Mouse (Mus musculus): ENCODE measurements around the gene Chn2. TPM values are rescaled to one million over a fixed set of nuclear protein-coding genes. Genes with fewer than 3 reads are reported as not detected.
"Not testable (repeated sequence)": the region's sequence is repeated elsewhere in the genome, so short reads cannot be mapped to it uniquely, and the experiment has no call there.

The Chn2 gene
- polyA plus RNA-seq, 1 experiment from 2014 or later, result 20.2 TPM

DNA sequence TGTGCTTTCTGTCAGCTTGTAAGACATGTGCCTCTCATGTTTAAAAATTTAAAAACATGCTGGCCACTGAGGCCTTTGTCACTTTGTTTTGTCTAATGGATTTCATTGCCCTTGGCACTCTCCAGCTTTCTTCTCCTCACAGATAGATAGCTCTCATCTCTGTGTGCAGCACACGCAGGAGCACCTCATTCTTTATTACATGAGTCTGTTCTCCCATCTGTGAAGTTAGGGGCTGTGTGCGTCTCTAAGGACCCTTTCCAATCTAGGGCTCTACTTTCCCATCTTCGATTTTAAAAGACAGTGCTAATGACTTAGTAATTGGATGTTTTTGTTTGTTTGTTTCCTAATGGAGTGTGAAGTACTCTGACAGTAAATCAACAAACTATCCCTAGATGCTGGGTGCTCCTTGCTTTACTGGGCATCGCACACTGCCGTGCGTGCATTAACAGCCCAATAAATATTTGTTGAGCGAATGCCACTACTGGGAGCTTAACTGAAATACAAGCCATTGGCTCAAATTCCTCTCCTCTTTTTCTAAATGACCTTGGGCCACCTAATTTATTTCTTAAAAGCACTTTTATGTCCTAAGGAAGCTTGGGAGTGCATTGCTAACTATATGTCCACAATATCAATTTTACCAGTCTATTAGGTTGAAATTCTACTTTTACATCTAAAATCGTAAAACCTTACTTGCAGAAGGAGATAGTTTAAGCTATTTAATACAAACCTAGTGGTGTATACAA, 136.3 kb downstream of the Chn2 start:
- Histone ChIP-seq H3K27me3 (replicated peaks; ENCODE audit: control insufficient read depth, insufficient read depth, low read length) (no peaks in the 10 kb centered on the region), H3K9ac (ENCODE audit: low read depth, low read length) (no peak overlapping the region), H3K4me1 (ENCODE audit: control insufficient read depth, insufficient read depth, low read length) (peaks cover 14% of the 10 kb centered on the region), H3K9me3 (ENCODE audit: control insufficient read depth, low read length) (no peaks in the 10 kb centered on the region), H3K4me3 (ENCODE audit: low read length) (no peak overlapping the region), H3K27ac (ENCODE audit: low read length) (no peak overlapping the region), H3K36me3 (ENCODE audit: control insufficient read depth, insufficient read depth, low read length) (no peaks in the 10 kb centered on the region), H3K4me2 (ENCODE audit: low read depth, low read length) (no peak overlapping the region)
- WGBS, result 73% methylated on average over 8 of the region's 8 CpGs
- no peak for ATAC-seq

DNA sequence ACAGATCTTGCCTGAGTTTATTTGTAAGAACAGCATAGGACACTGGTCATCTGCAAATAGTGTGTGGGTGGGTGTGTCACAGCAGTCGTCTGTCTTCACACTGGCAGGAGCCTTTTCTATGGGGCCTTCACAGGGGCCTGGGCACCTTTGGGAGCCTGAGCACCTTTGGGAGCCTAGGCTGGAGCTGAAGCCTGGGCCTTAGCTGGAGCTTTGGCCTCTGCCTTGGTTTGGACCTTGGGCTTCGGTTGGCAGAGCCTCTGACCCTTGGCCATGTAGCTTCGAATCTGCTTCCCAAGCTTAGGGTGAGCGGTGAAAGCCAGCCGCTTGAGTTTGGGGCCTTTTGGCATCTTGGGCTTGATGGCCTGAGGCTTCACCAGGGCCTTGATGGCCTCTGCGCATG, 137.7 kb downstream of the Chn2 start:
- not testable (repeated sequence) for H3K4me1 ChIP-seq (ENCODE audit: control insufficient read depth, insufficient read depth, low read length); H3K27ac ChIP-seq (ENCODE audit: low read length); H3K4me3 ChIP-seq (ENCODE audit: low read length); H3K4me2 ChIP-seq (ENCODE audit: low read depth, low read length); H3K9me3 ChIP-seq (ENCODE audit: control insufficient read depth, low read length); H3K36me3 ChIP-seq (ENCODE audit: control insufficient read depth, insufficient read depth, low read length); H3K27me3 ChIP-seq (replicated peaks; ENCODE audit: control insufficient read depth, insufficient read depth, low read length); ATAC-seq; H3K9ac ChIP-seq (ENCODE audit: low read depth, low read length)
- WGBS, result 91% methylated on average over 6 of the region's 6 CpGs

DNA sequence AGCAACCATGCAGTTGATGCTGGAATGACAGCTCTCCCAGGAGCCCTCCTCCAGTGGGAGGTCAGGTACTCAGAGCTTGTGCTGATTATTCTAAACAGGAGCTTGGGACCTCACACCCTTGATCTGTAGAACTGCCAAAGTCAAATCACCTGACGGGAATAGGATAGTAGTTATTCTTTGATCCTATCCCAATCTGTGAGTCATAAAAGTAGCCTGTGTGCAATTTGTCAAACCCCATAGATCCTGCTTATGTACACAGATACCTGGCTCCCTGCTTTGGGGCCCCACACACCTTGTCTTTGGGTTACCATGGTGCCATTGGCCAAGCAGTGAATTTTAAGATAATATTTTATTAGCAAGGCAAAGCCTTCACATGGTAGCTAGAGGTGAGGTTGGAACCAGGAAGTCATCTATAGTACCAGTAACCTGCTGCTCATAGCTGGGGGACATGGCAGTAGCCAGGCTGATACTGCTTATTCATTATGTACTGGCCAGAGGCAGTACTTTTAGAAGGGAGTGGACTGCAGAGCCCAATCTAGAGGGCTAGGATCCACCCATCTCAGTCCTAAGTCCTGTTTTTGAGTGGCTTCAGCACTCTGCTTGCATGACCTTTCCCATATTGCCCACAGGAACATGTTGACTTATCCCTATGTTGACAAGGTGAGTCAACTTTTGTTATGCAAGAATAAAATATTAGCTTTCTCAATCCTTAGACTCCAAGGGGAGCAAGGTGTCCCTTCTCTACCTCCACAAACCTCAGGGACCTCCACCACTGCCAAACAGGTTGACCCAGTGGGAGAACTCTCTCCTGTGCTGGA, 139.9 kb downstream of the Chn2 start:
- Histone ChIP-seq H3K36me3 (ENCODE audit: control insufficient read depth, insufficient read depth, low read length) (no peaks in the 10 kb centered on the region), H3K27me3 (replicated peaks; ENCODE audit: control insufficient read depth, insufficient read depth, low read length) (no peaks in the 10 kb centered on the region), H3K9ac (ENCODE audit: low read depth, low read length) (no peak overlapping the region), H3K4me1 (ENCODE audit: control insufficient read depth, insufficient read depth, low read length) (0 out of 2 replicates have a peak, but pooled peaks cover 7% of the 10 kb centered on the region), H3K27ac (ENCODE audit: low read length) (peak overlapping the region; percentile 58; the same call in 1 of the 2 replicates), H3K4me2 (ENCODE audit: low read depth, low read length) (no peak overlapping the region), H3K9me3 (ENCODE audit: control insufficient read depth, low read length) (no peaks in the 10 kb centered on the region), H3K4me3 (ENCODE audit: low read length) (no peak overlapping the region)
- WGBS, result 59% methylated on average over 1 of the region's 1 CpGs
- ATAC-seq, result peak; percentile 96

DNA sequence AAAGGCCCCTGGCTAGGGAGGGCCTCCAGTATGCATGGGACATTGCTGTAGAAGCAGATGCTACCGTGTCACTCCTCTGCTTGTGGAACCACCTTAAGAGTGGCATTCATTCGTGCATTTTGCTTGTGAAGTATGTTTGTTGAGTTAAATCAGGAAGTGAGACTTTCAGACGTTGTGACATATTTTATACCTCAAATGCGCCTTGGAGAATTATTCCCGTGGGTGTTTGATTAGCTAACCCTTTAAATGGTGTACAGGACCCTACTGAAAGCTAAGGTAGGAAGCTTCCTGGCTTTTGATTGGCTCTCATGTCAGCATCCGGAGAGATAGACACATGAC, 140.5 kb downstream of the Chn2 start:
- no peak for ATAC-seq
- no peak overlapping the region for H3K4me2 ChIP-seq (ENCODE audit: low read depth, low read length)
- H3K27me3 ChIP-seq (replicated peaks; ENCODE audit: control insufficient read depth, insufficient read depth, low read length), result no peaks in the 10 kb centered on the region
- no peaks in the 10 kb centered on the region for H3K9me3 ChIP-seq (ENCODE audit: control insufficient read depth, low read length)
- 78% methylated on average over 6 of the region's 6 CpGs for whole genome bisulfite sequencing
- H3K4me1 ChIP-seq (ENCODE audit: control insufficient read depth, insufficient read depth, low read length), result 0 out of 2 replicates have a peak, but pooled peaks cover 7% of the 10 kb centered on the region
- H3K27ac ChIP-seq (ENCODE audit: low read length), result peak overlapping the region; percentile 58; the same call in 1 of the 2 replicates
- no peak overlapping the region for H3K4me3 ChIP-seq (ENCODE audit: low read length)
- no peaks in the 10 kb centered on the region for H3K36me3 ChIP-seq (ENCODE audit: control insufficient read depth, insufficient read depth, low read length)
- H3K9ac ChIP-seq (ENCODE audit: low read depth, low read length), result no peak overlapping the region

DNA sequence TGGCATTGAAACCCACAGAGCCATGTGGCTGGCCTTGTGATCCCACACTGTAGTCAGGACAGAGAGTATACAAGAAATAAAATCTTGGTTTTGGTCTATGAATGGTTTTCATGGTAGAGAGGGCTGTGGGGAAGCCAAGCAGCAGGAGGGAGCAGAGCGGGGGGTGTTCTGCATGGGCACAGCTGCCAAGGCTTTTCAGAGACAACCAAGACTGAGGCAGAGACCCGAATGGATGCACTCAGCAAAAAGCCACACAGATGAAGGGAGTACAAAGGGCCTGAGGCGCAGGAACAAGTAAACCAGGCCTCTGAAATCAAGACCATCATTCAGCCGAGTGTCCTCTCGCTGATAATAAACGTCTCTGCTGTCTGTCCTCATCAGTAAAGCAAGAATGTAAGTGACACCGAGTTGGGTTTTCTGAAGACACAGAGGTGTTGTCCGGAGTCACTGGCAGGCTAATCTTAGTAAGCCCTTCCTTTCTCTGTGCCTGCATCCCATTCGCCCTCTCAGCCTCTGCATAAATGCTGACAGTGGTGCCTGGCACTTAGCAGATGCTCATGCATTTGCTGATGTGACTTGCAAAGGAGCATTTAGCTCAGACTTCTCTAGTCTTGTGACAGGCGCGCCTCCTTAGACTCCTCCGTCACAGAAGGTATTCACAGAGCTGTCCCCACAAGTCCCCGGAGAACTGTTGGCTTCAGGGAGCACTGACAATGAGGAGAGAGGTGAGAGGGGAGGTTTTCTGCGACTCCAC, 144.6 kb downstream of the Chn2 start:
- Histone ChIP-seq H3K9ac (ENCODE audit: low read depth, low read length) (no peak overlapping the region), H3K36me3 (ENCODE audit: control insufficient read depth, insufficient read depth, low read length) (no peaks in the 10 kb centered on the region), H3K27ac (ENCODE audit: low read length) (no peak overlapping the region), H3K4me3 (ENCODE audit: low read length) (no peak overlapping the region), H3K4me2 (ENCODE audit: low read depth, low read length) (no peak overlapping the region), H3K27me3 (replicated peaks; ENCODE audit: control insufficient read depth, insufficient read depth, low read length) (no peaks in the 10 kb centered on the region), H3K9me3 (ENCODE audit: control insufficient read depth, low read length) (no peaks in the 10 kb centered on the region), H3K4me1 (ENCODE audit: control insufficient read depth, insufficient read depth, low read length) (0 out of 2 replicates have a peak, but pooled peaks cover 7% of the 10 kb centered on the region)
- ATAC-seq, result no peak
- 71% methylated on average over 14 of the region's 14 CpGs for WGBS

DNA sequence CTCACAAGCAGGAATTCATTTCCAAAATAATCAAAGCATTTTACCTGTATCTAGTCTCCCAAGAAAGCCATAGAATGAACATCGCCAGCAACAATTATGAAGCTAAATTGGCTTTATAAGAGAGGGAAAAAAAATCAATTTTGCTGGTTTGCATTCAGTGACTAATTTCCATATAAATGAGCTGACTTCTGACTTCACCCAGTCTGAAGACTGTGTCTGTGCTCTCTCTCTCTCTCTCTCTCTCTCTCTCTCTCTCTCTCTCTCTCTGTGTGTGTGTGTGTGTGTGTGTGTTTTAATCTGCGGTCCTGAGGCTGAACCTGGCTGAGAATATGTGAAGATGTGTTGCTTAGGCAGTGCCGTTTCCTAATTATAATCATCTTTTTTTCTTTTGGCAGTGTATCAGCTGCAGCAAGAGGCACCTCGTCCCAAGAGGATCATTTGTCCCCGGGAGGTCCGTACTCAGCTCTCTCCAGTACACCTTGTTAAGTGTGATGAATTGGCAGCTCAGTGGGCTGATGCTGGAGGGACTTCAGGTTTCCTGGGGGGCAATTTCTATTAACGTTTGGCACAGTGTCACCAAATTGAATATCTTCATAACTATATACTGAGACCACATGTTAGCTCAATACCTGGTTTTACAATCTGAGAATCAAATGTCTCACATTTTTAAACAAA, 154.4 kb downstream of the Chn2 start:
- 55% methylated on average over 7 of the region's 7 CpGs for WGBS
- H3K9me3 ChIP-seq (ENCODE audit: control insufficient read depth, low read length), result no peaks in the 10 kb centered on the region
- no peak for ATAC-seq
- H3K4me3 ChIP-seq (ENCODE audit: low read length), result no peak overlapping the region
- H3K27me3 ChIP-seq (replicated peaks; ENCODE audit: control insufficient read depth, insufficient read depth, low read length), result no peaks in the 10 kb centered on the region
- H3K4me2 ChIP-seq (ENCODE audit: low read depth, low read length), result no peak overlapping the region
- no peak overlapping the region for H3K27ac ChIP-seq (ENCODE audit: low read length)
- no peak overlapping the region for H3K9ac ChIP-seq (ENCODE audit: low read depth, low read length)
- no peaks in the 10 kb centered on the region for H3K36me3 ChIP-seq (ENCODE audit: control insufficient read depth, insufficient read depth, low read length)
- H3K4me1 ChIP-seq (ENCODE audit: control insufficient read depth, insufficient read depth, low read length), result no peaks in the 10 kb centered on the region

DNA sequence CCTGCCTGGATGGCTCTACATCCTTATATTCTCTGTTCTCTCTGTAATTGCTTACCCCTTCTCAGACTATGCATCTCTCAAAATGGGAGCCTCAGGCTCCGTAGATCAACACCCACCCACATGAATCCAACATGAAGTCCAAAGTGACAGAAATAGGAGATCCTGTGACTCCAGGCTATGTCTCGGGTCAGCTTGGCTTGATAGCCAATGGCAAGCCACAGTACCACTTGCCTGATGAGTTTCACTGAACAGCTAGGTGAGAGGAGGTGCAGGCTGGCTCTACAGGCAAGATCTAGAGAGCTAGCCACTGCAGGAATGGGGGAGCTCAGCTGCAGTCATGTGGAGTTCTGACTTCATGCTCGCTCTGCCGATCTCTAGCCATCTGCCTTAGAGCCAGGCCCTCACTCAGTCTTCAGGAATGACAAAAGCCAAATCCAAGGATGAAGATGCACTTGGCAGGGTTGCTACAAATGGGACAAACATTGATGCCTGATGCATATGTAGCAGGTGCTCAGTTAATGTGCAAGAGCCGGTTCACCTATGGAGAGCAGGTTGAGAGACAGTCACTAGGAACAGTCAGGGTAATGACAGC, 158.6 kb downstream of the Chn2 start:
- no peaks in the 10 kb centered on the region for H3K9me3 ChIP-seq (ENCODE audit: control insufficient read depth, low read length)
- no peak overlapping the region for H3K4me2 ChIP-seq (ENCODE audit: low read depth, low read length)
- no peak overlapping the region for H3K4me3 ChIP-seq (ENCODE audit: low read length)
- no peak overlapping the region for H3K27ac ChIP-seq (ENCODE audit: low read length)
- WGBS, result 93% methylated on average over 5 of the region's 5 CpGs
- no peak for ATAC-seq
- no peaks in the 10 kb centered on the region for H3K27me3 ChIP-seq (replicated peaks; ENCODE audit: control insufficient read depth, insufficient read depth, low read length)
- H3K4me1 ChIP-seq (ENCODE audit: control insufficient read depth, insufficient read depth, low read length), result peaks cover 6% of the 10 kb centered on the region; the same call in 1 of the 2 replicates
- H3K36me3 ChIP-seq (ENCODE audit: control insufficient read depth, insufficient read depth, low read length), result no peaks in the 10 kb centered on the region
- H3K9ac ChIP-seq (ENCODE audit: low read depth, low read length), result no peak overlapping the region

DNA sequence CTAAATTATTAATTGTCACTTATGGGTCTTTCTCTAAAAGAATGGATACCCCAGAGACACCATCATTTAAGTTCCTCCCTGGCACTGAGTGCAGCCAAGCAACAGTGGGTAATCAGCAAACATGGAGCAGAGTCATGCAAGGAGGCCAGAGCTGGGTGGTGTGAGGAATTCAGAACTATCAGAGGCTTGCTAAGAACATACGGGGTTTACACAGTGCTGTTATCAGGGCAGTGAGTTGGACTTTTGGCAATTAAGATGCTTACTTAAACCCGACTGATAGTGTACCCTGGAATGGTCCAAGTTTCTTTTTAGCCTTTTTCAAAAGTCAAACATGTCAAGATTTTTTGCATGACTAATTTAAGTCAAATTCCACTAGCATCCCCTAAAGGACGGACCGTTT, 160.2 kb downstream of the Chn2 start:
- H3K9ac ChIP-seq (ENCODE audit: low read depth, low read length), result no peak overlapping the region
- H3K27me3 ChIP-seq (replicated peaks; ENCODE audit: control insufficient read depth, insufficient read depth, low read length), result no peaks in the 10 kb centered on the region
- WGBS, result 44% methylated on average over 4 of the region's 4 CpGs
- no peaks in the 10 kb centered on the region for H3K9me3 ChIP-seq (ENCODE audit: control insufficient read depth, low read length)
- 0 out of 2 replicates have a peak, but pooled peaks have one; percentile 47 for ATAC-seq
- no peak overlapping the region for H3K27ac ChIP-seq (ENCODE audit: low read length)
- H3K36me3 ChIP-seq (ENCODE audit: control insufficient read depth, insufficient read depth, low read length), result no peaks in the 10 kb centered on the region
- peaks cover 6% of the 10 kb centered on the region; the same call in 1 of the 2 replicates for H3K4me1 ChIP-seq (ENCODE audit: control insufficient read depth, insufficient read depth, low read length)
- H3K4me3 ChIP-seq (ENCODE audit: low read length), result no peak overlapping the region
- H3K4me2 ChIP-seq (ENCODE audit: low read depth, low read length), result no peak overlapping the region
